Comparison of ENCODE assay signal across 9 mouse cellular contexts in genomic region chr1:119251741-119252140, GRCm38 (mm10).
"Had no signal": no experiment of that assay in that cellular context is flagged by ENCODE, and none has a peak within 500 bp of the region (broad histone marks: within the 10 kb centered on the region; RNA-seq: fewer than 3 reads in every experiment).

No protein-coding gene starts in this region.

- DNase-seq: liver, postnatal 0 days; lung, adult 2 months; lung, postnatal 14 days; lung, postnatal 36 days; midbrain, embryonic 14.5 days; right cerebral cortex, postnatal 14 days; thymus, adult 2 months; thymus, postnatal 25 days; thymus, postnatal 4 days had no signal
